Mouse (Mus musculus) embryonic facial prominence, embryonic 12.5 days (tissue): ENCODE data around the gene Usp49. TPM values are rescaled to one million over a fixed set of nuclear protein-coding genes. Genes with fewer than 3 reads are reported as not detected.

Source experiments
- ATAC-seq: fragments of 200-750 bp; cut with Nextera tagmentation; 2 replicates; pipeline ENCODE4 v1.8.0; 2017; ENCODE audit not compliant: insufficient number of reproducible peaks, insufficient read depth, low FRiP score, low TSS enrichment
- H3K27ac ChIP-seq: fragments of 300-500 bp; sonication (generic); 2 replicates; pipeline ENCODE4 v1.5.1; 2016; ENCODE audit warnings: mild to moderate bottlenecking
- H3K27me3 ChIP-seq: fragments of 300-500 bp; sonication (generic); 2 replicates; pipeline ENCODE4 v1.6.1; 2016; ENCODE audit warnings: mild to moderate bottlenecking, moderate library complexity
- H3K36me3 ChIP-seq: fragments of 300-500 bp; sonication (generic); 2 replicates; pipeline ENCODE4 v1.6.1; 2016; ENCODE audit warnings: mild to moderate bottlenecking
- H3K4me1 ChIP-seq: fragments of 300-500 bp; sonication (generic); 2 replicates; pipeline ENCODE4 v1.6.1; 2016
- H3K4me2 ChIP-seq: fragments of 300-500 bp; sonication (generic); replicated peaks from 2 replicates; pipeline ENCODE4 v1.6.1; 2016; ENCODE audit warnings: mild to moderate bottlenecking, moderate library complexity
- H3K4me3 ChIP-seq: fragments of 300-500 bp; sonication (generic); 2 replicates; pipeline ENCODE4 v1.5.1; 2016; ENCODE audit warnings: mild to moderate bottlenecking
- H3K9ac ChIP-seq: fragments of 300-500 bp; sonication (generic); 2 replicates; pipeline ENCODE4 v1.6.1; 2016; ENCODE audit warnings: mild to moderate bottlenecking, moderate library complexity
- H3K9me3 ChIP-seq: fragments of 300-500 bp; sonication (generic); 2 replicates; pipeline ENCODE4 v1.6.1; 2016; ENCODE audit warnings: mild to moderate bottlenecking, moderate library complexity
- WGBS: fragments of 180-500 bp; shearing (Covaris S2); methylation state at CpG from one replicate; pipeline ENCODE4 v1.1.7; 2016; 5-methylcytosine and 5-hydroxymethylcytosine counted together
- polyA plus RNA-seq: library from polyadenylated mRNA; unstranded; fragments of >200 nt; fragmentation: Nextera tagmentation; extraction: Ambion mirVana; gene quantifications from 2 replicates; pipeline ENCODE4 v1.2.1, GENCODE M21; 2016

Gene Usp49
- polyA plus RNA-seq = 9.5 and 11.0 TPM in 2 replicates

DNA sequence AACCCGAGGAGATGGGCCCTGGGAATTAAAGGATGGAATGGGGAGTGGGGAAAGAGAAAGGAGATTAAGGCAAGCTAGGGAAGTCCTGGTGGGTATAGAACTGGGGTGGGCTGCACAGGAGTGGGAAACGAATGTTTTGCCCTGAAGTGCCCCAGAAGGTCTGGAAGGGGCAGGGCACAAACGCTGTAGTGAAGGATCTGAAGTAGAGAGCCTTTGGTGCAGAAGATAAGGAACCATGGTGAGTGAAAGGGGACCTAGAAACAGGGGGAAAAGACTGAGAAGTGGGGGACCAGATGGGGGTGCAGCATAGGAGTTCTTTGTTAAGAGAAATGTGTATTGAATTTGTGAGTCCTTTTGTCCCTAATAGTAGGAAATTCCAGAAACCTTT, at the start of gene Usp49:
Gene Usp49 (plus strand): TSS at position 13 of the 388 bp plus-strand sequence.
- peaks cover 14% of the 10 kb centered on the region; the same call in 1 of the 2 replicates for H3K36me3 ChIP-seq
- H3K9ac ChIP-seq = peak within 1 kb of the TSS; percentile 70
- no peaks in the 10 kb centered on the region for H3K27me3 ChIP-seq
- peak within 1 kb of the TSS; percentile 67 for H3K4me3 ChIP-seq
- no peak for ATAC-seq
- WGBS = 0% methylated on average over 3 of the region's 3 CpGs
- peaks cover 31% of the 10 kb centered on the region for H3K4me1 ChIP-seq
- H3K4me2 ChIP-seq = peak within 1 kb of the TSS; percentile 94
- no peaks in the 10 kb centered on the region for H3K9me3 ChIP-seq
- peak within 1 kb of the TSS; percentile 97 for H3K27ac ChIP-seq

DNA sequence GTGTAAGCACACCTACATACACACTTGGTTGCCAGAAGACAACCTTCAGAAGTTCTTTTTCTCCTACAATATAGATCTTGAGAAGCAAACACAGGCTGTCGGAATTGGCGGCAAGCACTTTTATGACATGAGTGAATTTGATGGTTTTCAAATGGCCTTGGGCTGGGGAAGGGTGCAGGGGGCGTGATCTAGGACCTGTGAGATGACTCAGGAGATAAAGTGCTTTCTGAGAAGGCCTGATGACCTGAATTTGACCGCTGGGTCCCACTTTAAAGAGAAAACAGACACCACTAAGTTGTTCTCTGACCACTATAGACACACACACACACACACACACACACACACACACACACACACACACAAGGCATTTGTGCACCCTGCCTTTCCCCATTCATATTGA, 49.5 kb upstream of the Usp49 start:
- Histone ChIP-seq H3K4me2 (no peak overlapping the region), H3K36me3 (no peaks in the 10 kb centered on the region), H3K9ac (no peak overlapping the region), H3K4me1 (no peaks in the 10 kb centered on the region), H3K27ac (no peak overlapping the region), H3K4me3 (no peak overlapping the region), H3K9me3 (no peaks in the 10 kb centered on the region), H3K27me3 (no peaks in the 10 kb centered on the region)
- WGBS = 86% methylated on average over 4 of the region's 4 CpGs
- ATAC-seq = no peak

DNA sequence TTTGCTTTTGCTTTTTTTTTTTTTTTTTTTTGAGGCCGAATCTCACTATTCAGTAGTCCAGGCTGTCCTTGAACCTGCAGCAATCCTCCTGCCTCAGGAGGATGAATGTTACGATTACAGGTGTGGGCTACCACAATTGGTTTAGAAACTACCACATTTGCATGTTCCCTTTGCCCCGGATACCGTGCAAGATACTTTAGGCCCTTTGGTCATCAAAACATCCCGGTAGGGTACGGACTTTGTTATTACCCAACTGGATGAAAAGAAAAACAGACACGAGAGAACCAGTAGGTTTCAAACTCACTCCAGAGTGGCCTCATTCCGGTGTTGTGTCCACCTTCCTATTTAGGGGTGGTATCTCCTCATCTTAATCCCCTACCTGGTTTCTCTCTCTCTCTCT, 42.0 kb upstream of the Usp49 start:
- H3K36me3 ChIP-seq = no peaks in the 10 kb centered on the region
- no peak for ATAC-seq
- WGBS = 77% methylated on average over 8 of the region's 8 CpGs

DNA sequence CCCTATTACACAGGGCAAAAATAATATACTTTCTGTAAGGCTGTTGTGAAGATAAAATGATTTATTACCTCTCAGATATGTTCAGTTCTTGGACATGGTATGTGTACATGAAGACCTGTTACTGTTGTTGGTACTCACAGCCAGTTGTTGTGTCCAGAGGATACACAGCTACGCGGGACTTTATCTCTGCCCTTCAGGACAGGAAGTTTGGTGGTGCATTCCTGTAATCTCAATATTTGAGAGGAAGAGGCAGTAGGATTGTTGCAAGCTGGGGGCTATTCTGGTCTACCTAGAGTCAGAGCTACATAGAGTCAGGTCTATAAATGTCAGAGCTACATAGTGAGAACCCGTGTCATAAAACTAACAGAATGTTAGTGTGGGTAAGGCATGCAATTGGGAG, 39.4 kb upstream of the Usp49 start:
- WGBS = 86% methylated on average over 3 of the region's 3 CpGs

More for the DNA sequence above, 42.0 kb upstream of the Usp49 start:
- Histone ChIP-seq H3K4me2 (no peak overlapping the region), H3K27me3 (no peaks in the 10 kb centered on the region), H3K4me1 (peaks cover 6% of the 10 kb centered on the region; the same call in 1 of the 2 replicates), H3K9me3 (no peaks in the 10 kb centered on the region), H3K27ac (no peak overlapping the region), H3K4me3 (no peak overlapping the region), H3K9ac (no peak overlapping the region)

DNA sequence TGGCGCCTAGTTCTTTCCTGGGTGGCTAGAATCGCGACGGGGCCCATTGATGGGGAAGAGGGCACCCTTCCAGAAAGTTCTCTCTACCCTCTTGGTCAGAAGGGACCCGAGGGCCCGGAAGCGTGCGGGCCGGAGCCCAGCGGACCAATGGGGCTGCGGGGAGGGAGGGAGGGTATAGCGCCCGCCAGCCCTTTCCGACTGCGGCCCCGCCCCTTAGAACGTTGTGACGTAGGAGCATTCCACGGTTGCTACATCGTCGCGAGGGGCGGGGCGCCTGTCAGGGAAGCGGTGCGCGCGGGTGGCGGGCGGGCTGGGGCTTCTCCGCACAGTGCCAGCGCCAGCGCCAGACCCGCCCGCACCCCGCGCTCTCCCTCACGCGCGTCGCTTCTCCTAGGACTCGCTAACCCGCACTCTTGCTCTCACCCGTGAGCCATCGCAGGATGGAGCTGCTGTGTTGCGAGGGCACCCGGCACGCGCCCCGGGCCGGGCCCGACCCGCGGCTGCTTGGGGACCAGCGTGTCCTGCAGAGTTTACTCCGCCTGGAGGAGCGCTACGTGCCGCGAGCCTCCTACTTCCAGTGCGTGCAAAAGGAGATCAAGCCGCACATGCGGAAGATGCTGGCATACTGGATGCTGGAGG, 37.2 kb upstream of the Usp49 start:
- Histone ChIP-seq H3K4me2 (peak overlapping the region; percentile 80), H3K9me3 (no peaks in the 10 kb centered on the region), H3K4me3 (peak overlapping the region; percentile 93), H3K27me3 (no peaks in the 10 kb centered on the region), H3K36me3 (peaks cover 7% of the 10 kb centered on the region), H3K4me1 (peaks cover 33% of the 10 kb centered on the region), H3K27ac (peak overlapping the region; percentile 98), H3K9ac (peak overlapping the region; percentile 88)
- WGBS = under 1% methylated on average over 61 of the region's 63 CpGs
- peak; percentile 77 for ATAC-seq

More for the DNA sequence above, 39.4 kb upstream of the Usp49 start:
- H3K27ac ChIP-seq = no peak overlapping the region
- peaks cover 13% of the 10 kb centered on the region; the same call in 1 of the 2 replicates for H3K4me1 ChIP-seq
- no peaks in the 10 kb centered on the region for H3K36me3 ChIP-seq
- no peaks in the 10 kb centered on the region for H3K27me3 ChIP-seq
- ATAC-seq = no peak
- H3K9me3 ChIP-seq = no peaks in the 10 kb centered on the region
- H3K4me3 ChIP-seq = no peak overlapping the region
- H3K4me2 ChIP-seq = no peak overlapping the region
- no peak overlapping the region for H3K9ac ChIP-seq

DNA sequence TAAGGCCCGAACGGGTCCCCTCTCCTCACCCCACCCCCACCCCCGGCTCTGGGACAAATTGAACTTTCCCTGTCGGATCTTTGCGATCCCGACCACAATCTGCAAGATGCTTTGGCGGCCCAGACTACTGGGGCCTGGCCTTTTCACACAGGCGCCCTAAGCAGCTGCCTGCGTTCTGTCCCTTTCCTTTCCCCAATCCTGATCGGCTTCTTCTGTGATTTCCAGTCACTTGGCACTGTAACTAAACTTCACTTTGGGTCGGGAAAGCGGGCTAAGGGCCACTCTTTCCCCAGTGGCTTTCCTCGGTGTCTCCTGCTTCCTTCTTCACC, 36.7 kb upstream of the Usp49 start:
- no peaks in the 10 kb centered on the region for H3K27me3 ChIP-seq
- H3K9me3 ChIP-seq = no peaks in the 10 kb centered on the region
- ATAC-seq = no peak
- peak overlapping the region; percentile 88 for H3K9ac ChIP-seq
- H3K4me3 ChIP-seq = peak overlapping the region; percentile 93
- peaks cover 33% of the 10 kb centered on the region for H3K4me1 ChIP-seq
- peak overlapping the region; percentile 80 for H3K4me2 ChIP-seq
- peaks cover 12% of the 10 kb centered on the region for H3K36me3 ChIP-seq
- 0% methylated on average over 13 of the region's 13 CpGs for WGBS
- H3K27ac ChIP-seq = peak overlapping the region; percentile 98

DNA sequence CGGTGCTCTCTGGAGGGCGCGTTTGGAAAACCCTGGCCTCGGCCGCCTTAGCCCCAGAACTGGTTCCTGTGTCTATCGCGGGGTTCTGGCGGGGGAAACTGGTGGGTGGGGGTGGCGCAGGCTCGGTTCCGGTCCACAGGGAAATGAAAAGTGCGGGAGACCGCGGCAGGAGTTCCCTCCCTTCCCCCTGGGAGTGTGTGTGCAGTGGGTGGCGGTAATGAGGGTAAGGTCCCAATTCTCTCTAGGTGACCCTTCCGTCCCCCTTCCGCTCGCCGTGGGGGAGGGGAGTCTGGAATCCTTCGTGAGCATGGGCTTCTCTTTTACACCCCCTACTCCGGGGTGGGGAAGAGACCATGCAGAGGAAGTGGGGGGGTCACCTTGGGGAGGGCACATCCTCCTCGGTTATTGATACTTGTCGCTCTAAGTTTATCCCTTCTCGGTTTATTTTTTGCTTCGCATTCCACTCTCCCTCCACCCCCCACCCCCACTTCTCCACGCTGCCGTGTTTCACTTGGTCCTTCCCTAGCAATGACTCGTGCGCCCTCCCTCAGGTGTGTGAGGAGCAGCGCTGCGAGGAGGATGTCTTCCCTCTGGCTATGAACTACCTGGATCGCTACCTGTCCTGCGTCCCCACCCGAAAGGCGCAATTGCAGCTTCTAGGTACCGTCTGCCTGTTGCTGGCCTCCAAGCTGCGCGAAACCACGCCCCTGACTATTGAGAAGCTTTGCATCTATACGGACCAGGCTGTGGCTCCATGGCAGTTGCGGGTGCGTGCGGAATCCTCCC, 36.1 kb upstream of the Usp49 start:
- peaks cover 33% of the 10 kb centered on the region for H3K4me1 ChIP-seq
- WGBS = under 1% methylated on average over 40 of the region's 43 CpGs
- peak overlapping the region; percentile 93 for H3K4me3 ChIP-seq
- peaks cover 18% of the 10 kb centered on the region for H3K36me3 ChIP-seq
- no peaks in the 10 kb centered on the region for H3K27me3 ChIP-seq
- ATAC-seq = no peak
- H3K4me2 ChIP-seq = peak overlapping the region; percentile 80
- peak overlapping the region; percentile 88 for H3K9ac ChIP-seq
- H3K27ac ChIP-seq = peak overlapping the region; percentile 98
- no peaks in the 10 kb centered on the region for H3K9me3 ChIP-seq

DNA sequence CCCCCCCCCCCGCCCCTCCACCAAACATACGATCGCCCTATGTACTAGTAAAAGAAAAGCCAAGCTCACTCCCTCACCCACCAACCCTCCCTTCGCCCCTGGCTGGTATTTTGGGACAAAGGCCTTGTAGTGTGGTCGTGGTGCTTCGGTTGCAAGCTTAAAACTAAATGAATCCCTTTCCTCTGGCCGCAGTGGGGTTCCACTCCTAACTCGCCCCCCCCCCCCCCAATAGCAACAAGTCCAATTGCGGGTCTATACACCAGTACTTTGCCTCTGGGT, 35.6 kb upstream of the Usp49 start:
- Histone ChIP-seq H3K27me3 (no peaks in the 10 kb centered on the region), H3K4me2 (peak overlapping the region; percentile 80), H3K9me3 (no peaks in the 10 kb centered on the region), H3K36me3 (peaks cover 23% of the 10 kb centered on the region), H3K9ac (peak overlapping the region; percentile 88), H3K27ac (peak overlapping the region; percentile 98), H3K4me3 (peak overlapping the region; percentile 93), H3K4me1 (peaks cover 33% of the 10 kb centered on the region)
- no peak for ATAC-seq
- WGBS = under 1% methylated on average over 8 of the region's 9 CpGs

DNA sequence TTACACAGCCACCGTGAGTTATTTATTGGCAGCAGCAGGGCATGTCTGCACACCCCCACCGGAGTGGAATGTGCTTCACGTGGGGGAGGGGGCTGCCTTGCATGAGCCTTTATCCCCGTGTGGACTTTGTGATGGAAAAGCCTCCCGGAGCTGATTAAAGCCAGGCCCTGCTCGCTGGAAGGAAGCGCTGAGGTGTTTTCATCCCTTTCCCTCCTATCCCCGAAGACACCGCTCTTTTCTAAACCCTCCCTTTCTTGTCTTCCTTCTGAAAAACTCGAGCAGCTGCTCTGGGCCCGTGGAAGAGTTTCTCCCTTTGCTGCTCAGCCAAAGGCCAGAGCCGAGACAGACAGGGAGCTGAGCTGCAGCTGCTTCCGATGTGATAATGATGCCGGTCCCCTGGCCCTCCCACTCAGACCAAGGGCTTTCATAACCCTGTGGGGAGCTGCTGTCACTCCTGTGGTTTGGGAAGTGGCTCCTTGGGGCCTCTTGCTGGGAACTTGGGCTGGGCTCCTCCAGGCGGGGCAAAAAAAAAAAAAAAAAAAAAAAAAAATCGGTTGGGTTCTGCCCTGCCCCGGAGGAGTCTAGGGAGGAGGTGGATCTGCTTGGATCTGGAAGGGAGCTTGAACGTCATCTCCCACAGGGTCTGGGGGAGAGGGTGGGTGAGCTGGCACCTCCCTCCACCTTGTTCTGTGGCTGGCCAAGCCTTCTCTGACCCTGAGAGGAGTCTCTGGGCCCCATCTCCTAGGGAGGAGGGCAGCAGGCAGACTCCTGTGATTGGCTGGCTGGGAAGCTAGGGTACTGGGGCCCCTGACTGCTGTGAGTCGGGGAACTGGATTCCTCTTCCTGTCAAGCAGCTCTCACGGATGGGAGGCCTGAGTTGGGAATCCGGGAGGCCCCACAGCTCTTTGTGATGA, 35.0 kb upstream of the Usp49 start:
- H3K9me3 ChIP-seq = no peaks in the 10 kb centered on the region
- peaks cover 27% of the 10 kb centered on the region for H3K36me3 ChIP-seq
- no peaks in the 10 kb centered on the region for H3K27me3 ChIP-seq
- under 1% methylated on average over 21 of the region's 21 CpGs for WGBS
- peak overlapping the region; percentile 80 for H3K4me2 ChIP-seq
- H3K27ac ChIP-seq = peak overlapping the region; percentile 98
- peak; percentile 73 for ATAC-seq
- H3K9ac ChIP-seq = peak overlapping the region; percentile 88
- peaks cover 33% of the 10 kb centered on the region for H3K4me1 ChIP-seq
- H3K4me3 ChIP-seq = peak overlapping the region; percentile 93

DNA sequence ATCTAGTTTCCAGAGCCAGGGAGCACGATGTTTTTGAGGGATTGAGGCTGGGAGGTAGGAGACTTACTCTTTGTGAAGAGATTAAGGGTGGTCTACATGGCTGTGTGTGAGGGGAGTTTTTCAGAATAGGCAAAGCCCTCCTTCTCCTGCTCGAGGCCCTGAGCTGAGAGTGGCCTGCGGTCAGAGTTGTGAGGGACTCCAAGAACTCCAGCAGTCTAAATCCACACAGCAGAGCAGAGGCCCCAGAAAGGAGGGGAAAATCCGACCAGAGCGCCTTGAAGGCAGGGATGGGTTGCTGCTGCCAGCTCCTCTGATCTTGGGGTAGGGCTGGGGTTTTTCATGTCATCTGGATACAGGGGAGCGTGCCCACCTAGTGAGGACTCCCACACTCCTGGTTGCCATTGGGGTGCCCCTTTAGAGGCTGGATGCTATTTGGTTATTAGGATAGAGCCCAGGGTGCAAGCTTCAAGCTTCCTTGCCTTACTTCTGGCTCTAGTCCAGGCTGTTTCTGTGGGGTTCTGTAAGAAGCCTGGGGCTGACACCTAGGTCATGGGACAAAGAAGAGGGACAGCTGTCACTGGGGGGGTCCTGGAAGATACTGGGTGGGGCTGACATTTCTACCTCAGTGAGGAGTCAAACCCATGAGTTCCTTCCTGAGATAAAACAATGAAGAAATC, 34.2 kb upstream of the Usp49 start:
- H3K27ac ChIP-seq = peak overlapping the region; percentile 98
- WGBS = 21% methylated on average over 6 of the region's 6 CpGs
- no peak for ATAC-seq
- peak overlapping the region; percentile 80 for H3K4me2 ChIP-seq
- H3K4me3 ChIP-seq = peak overlapping the region; percentile 93
- H3K36me3 ChIP-seq = peaks cover 35% of the 10 kb centered on the region
- no peaks in the 10 kb centered on the region for H3K9me3 ChIP-seq
- H3K4me1 ChIP-seq = peaks cover 33% of the 10 kb centered on the region
- no peaks in the 10 kb centered on the region for H3K27me3 ChIP-seq
- peak overlapping the region; percentile 88 for H3K9ac ChIP-seq

DNA sequence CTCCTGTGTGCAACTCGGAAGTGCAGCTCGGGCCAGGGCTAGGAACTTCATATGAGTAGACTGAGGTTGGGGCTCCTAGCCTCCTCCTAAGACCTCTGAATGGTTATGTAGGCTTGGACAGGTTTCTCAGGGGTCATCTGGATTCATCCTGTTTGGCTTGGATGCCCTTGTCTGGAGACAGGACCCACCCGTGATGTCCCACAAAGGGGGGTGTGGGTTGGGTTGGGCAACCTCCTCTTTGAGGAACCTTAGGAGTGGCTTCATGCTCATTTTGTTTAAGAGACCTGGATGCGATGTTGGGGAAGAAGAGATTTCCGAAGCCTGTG, 33.7 kb upstream of the Usp49 start:
- Histone ChIP-seq H3K36me3 (peaks cover 40% of the 10 kb centered on the region), H3K9ac (peak overlapping the region; percentile 88), H3K27me3 (no peaks in the 10 kb centered on the region), H3K4me3 (peak overlapping the region; percentile 93), H3K4me1 (peaks cover 33% of the 10 kb centered on the region), H3K27ac (peak overlapping the region; percentile 98), H3K9me3 (no peaks in the 10 kb centered on the region), H3K4me2 (peak overlapping the region; percentile 80)
- no peak for ATAC-seq
- 61% methylated on average over 5 of the region's 5 CpGs for WGBS
